Mouse (Mus musculus) heart, postnatal 0 days (tissue): ENCODE data around the gene Plcg2.

ENCODE experiments used
- CTCF ChIP-seq: IDR thresholded peaks from 2 replicates; pipeline ENCODE4 v1.5.1; 2016; ENCODE audit warnings: antibody characterized with exemption, control low read depth, low read depth
- EP300 ChIP-seq: IDR thresholded peaks from 2 replicates; pipeline ENCODE4 v1.6.1; 2016; ENCODE audit warnings: antibody characterized with exemption, low read depth

DNA sequence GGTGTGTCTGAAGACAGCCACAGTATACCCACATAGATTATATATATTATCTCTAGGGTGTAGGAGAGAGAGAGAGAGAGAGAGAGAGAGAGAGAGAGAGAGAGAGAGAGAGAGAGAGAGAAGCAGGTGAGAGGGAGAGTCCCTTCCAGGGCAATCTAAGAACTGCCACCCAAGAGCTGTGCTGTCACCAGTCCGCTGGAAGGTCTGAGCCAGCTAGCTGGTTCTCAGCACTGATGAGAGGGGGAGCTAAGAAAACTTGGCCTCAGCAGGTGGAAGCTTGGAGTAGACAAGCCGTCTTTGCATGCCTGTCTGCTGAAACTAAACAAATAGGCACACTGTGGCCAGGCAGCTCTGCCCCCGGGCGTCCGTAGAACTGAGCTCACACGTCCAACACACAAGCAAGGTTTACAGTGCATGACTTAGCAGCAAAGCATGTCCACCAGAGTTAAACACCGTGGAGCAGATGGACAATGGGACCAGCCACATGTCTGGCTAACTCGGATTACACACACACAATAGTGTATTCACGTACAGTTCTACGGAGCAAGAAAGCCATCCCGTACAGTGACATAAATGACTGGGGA, 35.3 kb upstream of the Plcg2 start:
- TF ChIP-seq CTCF, result no peak
- TF ChIP-seq EP300, result no peak
